Mouse (Mus musculus): ENCODE measurements around the gene Itgb8.

Itgb8 gene

GRCm38 (mm10) chr12:119146031-119146430 lies 92.6 kb downstream of the Itgb8 start:
- no peak for DNase-seq (ENCODE audit: low spot score)

DNA sequence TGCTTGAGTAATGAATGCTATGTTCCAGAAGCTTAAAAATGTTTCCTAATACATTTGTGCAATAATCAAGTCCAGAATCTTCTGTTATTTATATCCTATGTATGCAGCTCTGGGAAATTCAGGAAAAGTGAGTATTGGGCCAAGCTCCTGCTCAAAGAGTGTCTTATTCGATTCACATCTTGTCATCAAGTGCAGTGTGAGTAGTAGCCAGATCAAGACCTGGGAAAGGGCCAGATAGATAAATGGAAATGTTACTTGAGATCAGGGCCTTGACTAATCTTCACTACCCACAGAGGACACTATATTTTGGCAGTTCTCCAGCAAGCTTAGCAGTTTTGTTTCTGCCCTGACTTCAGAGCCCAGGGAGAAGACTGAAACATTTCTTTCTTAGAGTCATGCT lies 100.7 kb downstream of the Itgb8 start:
- DNase-seq (ENCODE audit: low spot score): no peak

- no peak for DNase-seq (ENCODE audit: low spot score)
Measured at GRCm38 (mm10) chr12:119113522-119114135, 125.0 kb downstream of the Itgb8 start.

GRCm38 (mm10) chr12:119110091-119110490 lies 128.5 kb downstream of the Itgb8 start:
- DNase-seq (ENCODE audit: low spot score): no peak

Data from yolk sac, embryonic 10.5 days (tissue).